Mouse (Mus musculus) WW6 (cell line): ENCODE results near the gene Apoc4.

Source experiments
- DNase-seq: peaks from one replicate; pipeline ENCODE4 v3.0.0-alpha.2; 2013; ENCODE audit warnings: low read depth, low spot score

The Apoc4 gene

DNA sequence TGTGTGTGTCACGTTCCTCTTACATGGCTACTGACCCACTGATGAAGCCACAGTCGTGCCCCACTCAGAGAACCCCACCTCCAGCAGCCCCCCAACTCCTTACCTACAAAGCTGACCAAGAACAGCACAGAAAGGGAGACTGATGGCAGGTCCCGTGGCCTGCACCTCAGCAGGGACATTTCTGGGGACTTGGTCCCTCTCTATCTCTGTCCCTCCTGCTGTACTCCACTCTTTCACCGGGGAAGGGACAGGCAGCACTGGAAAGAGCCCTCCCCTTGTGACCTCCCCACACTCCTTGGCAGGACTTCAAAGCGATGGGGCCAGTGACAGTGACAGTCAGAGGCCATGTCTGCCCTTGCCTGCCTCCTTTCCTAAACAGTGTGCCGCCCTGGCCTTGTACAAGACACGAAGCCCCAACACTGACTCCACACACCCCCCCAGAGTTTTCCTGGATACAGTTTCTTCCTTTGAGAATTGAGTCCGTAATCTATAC is at the start of gene Apoc4, which contains the start of gene Gm44805:
TSS of gene Apoc4 (minus strand) at position 278 of the 493 bp plus-strand sequence.
TSS of gene Gm44805 (minus strand) at position 222 of the 493 bp plus-strand sequence.
- DNase-seq = no peak

DNA sequence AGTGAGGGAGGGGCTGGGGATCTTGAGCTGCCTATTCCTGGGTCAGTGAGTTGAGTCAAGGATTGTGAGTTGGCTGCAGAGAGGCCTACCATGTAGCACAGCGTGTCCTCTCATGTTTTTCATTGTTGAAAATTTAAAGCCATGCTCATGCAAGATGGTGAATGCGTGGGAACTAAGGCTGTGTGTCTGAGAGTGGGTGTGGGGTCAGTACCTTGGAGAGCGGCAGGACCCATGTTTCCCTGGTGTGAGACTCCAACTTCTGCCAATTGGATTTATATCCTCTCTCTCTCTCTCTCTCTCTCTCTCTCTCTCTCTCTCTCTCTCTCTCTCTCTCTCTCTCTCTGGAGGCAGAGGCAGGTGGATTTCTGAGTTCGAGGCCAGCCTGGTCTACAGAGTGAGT is 45.3 kb upstream of the Apoc4 start:
- no peak for DNase-seq

DNA sequence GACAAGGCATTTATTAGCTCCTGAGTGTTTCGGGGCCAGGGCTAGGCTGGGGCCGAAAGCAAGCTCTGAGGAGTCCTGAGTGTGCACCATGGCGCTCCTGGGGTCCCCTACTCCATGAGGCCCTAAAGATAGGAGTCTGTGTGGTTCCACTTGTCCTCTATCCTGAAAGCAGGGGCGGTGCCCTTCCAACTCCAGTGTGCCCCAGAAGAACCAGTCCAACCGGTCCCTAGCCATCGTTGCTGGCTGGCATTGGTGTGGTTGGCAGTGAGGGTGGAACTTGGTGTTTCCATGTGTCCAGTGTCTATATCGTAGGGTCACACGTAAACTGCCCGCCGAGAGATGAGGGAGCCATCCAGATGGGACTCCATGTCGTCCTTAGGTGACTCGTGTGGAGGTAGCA is 42.9 kb upstream of the Apoc4 start:
- no peak for DNase-seq

DNA sequence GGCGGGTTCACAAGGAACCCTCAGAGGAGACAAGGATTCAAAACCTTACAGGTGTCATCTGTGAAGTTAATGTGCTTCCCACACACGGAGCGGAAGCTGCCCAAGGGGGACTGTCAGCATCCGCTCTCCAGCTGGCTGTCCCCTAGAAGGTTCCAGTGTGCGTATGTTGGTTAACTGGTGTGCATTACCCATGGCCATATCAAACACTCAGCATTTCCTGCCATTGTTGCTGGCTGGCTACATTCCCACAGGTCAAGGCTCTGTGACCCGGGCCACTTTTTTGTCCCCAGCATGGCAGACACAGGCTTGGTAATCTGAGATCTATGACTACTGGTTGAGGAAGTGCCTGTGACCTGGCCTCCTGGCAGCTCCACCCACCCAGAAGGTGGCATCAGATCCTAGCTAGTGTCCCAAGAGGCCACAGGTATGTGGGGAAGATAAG is 41.5 kb upstream of the Apoc4 start:
- DNase-seq = no peak

DNA sequence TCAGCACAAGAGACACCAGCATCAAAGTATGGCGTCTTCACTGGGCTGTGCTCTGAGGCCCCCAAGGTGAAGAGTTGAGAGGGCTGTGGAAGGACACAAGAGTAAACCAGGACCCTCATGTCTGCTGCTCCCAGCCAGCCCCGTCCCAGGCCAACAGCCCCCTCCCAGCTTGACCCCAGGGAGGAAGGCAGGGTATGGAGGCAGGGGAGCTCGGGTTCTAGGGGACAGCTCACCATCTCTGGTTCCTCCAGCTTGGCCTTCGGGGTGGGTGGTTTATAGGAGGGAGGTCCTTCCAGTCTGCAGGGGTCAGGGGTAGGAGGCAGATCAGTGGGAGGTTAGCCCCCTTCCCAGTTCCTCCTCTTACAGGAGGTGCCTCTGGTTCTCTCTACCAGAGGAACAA is 37.9 kb upstream of the Apoc4 start:
- no peak for DNase-seq

DNA sequence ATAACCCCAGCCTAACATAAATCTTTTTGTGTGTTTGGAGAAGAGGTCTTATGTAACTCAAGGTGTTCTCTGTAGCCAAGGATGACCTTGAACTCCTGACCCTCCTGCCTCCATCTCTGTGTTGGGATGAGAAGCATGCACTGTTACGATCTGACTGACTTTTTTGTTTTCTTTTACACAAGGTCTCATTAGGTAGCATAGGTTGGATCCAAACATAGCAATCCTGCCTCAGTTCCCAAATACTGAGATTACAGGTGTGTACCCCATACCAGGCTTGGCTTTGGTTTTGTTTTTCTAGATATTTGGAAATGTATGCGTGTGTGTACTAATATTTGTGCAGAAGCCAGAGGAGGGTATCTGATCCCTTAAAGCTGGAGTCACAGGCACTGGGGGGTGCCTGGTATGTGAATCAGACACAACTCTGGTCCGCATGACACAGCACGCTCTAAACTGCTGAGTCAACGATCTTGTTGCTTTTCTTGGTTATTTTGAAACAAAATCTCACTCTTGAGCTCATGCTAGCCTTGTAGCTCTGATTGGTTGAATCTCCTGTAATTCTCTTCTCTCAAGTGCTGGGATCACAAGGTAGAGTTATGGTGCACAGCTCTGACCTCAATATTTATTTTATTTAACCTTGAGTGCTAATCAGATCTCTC is 37.1 kb upstream of the Apoc4 start:
- DNase-seq = no peak

DNA sequence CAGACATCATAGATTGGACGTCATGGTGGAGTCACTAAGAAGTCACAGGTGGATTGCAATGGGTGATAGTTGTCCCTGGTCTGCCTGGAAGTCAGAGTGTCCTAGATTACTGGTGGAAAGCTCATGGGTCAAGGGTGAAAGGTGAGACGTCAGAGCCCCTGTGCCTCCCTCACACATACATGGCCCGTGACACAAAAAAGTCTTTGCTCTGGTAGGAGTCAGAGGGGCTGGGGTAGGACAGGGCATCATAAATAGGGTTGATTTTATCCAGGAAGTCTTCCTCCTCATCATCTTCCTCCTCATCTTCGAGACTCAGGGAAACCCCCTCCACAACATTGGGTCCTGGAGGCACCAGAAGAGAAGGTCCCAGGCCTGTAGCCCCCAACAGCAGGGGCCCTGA is 36.1 kb upstream of the Apoc4 start:
- DNase-seq = no peak

DNA sequence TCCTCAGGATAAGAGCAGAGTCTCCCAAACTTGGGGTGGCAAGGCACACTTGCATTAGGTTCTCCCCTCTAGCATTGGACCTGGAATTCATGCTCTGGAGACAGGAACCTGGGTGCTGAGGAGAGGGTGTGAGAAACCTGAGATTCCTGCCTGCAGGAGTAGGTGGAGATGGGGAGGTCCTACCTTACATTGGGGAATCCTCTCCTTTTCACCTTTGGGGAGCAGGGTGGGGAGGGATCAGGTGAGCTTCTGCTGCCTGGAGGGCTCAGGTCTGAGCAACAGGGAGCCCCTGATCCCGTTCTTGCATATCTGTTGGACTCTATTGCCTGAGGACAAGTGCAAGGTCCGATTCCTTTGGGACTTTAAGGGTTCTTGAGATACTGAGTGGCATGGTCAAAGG is 35.5 kb upstream of the Apoc4 start:
- DNase-seq = no peak

DNA sequence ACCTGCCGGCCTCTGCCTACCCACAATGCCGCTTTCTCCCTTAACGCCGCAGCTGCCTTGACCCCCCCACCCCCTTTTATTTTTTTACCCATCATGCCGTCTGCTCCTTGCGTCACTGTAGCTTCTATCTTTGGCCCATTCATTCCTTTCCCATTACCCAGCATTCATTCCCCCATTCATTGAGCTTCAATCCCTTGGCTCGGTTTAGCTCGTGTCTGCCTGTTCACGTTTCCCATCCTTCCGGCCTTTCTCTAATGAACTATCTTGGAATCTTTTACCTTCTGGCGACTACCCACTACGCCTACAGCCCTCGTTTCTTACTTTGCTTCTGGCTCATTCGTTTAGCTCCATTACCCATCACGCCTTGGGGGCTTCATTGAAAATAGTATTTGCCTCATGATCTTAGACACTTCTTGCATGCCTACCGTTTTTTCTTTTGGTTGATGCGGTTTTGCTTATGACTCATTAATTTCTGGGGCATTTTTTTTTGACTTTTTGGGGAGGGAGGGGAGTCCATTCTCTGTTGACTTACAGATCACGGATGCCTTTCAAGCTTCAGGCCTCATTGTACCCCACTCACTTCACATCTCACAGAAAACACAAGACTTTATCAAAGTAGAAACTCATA is 34.9 kb upstream of the Apoc4 start:
- DNase-seq = no peak

DNA sequence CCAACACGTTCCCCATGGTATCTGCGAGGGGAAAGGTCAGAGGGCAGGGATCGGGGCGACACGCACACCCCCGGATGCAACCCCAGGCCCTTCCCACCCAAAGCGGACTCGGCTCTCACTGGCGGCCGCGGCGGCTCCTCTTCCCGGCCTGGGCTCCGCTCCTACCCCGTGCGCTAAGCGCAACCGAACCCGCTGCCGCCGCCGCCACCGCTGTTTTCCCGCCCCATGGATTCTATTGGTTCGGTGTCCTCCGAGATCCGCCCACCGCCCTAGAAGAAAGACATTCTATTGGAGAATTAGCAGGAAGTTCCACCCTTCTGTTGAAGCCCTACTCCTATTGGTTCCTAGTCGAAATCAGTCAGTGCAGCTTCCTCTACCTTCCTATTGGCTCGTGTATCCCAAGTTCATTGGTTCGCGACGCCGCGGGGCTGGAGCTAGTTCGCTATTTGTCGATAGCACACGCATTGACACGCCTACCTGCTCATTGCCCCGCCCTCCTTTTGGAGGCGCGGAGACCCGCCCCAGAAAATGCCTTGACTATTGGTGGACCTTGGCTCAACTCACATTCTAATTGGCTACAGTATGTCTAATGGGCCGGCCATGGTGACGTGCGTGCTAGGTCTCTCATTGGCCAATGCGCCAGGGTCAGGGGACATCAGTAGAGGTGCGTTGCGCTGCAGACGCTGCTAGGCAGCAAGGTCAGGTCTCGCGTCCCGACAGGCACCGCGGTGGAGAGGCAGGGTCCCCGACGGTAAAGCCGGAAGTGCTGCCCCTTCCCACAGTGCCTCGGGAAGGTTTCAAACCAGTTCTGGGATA is 34.2 kb upstream of the Apoc4 start, which contains the start of gene Tomm40:
TSS of gene Tomm40 (minus strand) at position 200 of the 816 bp plus-strand sequence.
- peak; percentile 99 for DNase-seq

DNA sequence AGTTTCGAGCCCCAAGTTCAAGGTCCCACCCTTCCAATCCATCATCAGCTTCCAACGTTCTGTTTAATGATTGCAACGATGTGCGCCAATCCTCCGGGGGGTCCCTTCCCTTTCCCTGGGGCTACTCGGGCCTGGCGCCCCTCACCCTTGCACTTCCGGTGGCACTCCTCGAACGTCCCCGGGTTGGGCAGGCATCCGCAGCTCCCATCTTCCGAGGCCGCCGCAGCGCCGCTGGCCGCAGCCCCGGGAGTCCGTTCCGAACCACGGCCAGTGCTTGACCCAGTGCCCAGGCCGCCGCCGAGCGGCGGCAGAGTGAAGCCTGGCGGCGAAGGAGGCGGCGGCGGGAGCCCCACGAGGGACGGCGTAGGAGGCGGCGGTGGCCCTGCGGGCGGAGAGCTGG is 33.6 kb upstream of the Apoc4 start:
- DNase-seq = no peak

DNA sequence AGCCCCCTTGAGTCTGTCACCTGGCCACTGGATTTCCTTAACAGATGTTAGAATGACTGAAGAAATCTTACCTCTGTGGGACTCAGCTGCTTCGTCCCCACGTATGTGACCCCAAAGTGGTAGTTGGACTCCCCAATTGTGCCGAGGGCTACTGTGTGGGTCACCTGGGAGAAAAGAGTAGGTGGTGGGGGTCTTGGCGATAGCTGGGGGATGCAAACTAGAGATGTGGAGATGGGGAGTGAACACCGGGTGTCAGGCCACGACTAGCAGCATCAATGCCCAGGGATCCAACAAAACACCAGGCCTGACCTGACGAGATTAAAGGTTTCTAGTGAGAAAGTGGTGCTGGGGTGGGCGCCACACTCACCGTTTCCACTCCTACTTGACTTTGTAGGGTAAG is 32.3 kb upstream of the Apoc4 start:
- no peak for DNase-seq

DNA sequence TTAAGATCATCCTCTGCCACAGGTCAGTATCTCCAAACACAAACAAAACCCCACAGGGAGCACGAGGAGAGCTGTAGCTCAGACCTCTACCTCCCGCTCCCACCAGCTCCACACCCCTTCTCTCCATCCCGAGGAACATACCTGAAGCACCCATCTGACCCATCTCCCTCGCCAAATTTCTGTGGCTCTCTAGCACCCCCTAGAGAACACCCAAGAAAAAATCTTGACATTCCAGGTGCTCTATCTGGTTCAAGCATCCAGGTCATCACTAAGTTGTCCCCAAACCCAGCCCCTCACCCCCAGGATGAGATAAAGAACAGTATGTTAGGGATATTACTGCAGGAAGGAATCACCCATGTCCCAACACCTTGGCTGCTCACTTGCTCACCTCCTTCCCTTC is 31.9 kb upstream of the Apoc4 start:
- no peak for DNase-seq

DNA sequence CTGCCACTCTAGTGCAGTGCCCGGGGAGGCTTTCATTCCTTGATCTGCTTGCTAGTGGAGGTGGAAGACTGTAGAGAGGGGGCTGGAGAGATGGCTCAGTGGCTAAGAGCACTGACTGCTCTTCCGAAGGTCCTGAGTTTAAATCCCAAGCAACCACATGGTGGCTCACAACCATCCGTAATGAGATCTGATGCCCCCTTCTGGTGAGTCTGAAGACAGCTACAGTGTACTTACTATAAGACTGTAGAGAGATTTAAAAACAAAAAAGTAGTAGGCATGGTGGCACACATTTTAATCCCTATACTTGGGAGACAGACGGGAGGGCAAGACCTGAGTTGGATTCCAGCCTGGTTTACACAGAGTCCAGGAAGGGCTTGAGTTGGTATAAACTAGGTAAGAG is 31.1 kb upstream of the Apoc4 start:
- no peak for DNase-seq

DNA sequence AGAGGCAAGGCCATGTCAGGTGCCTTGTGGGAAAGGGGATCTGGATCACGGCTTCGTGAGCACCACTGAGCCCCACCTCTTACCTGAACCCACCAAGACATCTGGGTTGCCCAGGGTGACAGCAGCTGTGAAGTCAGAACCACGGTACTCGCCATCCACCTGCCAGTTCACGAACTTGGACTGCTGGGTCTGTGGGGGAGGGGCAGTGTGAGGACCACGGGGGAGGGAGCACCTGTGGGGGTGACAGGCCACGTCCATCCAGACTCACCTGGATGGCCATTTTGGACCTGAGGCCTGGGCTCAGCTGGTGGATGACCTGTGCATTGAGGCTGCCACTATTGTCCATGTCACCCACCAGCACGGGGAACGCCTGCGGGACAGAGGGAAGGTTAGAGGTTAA is 29.4 kb upstream of the Apoc4 start:
- no peak for DNase-seq

DNA sequence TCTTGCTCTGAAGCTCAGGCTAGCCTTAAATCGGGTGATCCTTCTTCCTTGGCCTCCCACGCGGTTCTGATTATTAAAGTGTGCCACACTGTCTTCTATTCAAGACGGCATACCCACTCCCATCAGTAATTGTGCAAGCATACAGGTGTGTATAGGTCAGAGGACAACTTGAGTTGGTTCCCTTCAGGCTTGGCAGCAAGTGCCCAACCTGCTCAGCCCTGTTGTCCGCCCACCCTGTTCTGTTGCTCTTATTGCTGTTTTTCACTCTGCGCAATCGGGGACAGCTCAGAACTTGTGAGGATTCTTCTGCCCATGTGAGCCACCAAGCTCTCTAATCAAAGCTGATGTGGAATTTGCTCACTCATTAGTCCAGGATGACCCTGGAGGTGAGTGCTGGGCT is 24.0 kb upstream of the Apoc4 start:
- DNase-seq = no peak

DNA sequence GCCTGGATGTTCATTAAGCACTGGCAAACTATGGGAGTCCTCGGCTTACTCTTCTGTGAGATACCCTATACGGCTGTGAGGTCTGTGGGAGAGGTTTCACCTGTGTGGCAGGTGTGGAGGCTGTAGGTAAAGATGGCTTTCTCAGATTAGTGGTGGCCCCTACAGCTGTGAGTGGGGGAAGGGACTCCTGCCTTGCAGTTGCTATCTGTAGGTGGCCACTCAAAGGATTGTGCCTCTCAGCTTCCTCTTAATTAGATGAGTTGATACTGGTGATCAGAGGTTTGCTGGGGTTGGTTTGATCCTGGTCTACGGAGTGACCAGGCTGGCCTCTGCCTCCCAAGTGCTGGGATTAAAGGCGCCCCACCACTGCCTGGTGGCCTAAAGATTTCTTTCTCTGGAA is 23.2 kb upstream of the Apoc4 start:
- no peak for DNase-seq

DNA sequence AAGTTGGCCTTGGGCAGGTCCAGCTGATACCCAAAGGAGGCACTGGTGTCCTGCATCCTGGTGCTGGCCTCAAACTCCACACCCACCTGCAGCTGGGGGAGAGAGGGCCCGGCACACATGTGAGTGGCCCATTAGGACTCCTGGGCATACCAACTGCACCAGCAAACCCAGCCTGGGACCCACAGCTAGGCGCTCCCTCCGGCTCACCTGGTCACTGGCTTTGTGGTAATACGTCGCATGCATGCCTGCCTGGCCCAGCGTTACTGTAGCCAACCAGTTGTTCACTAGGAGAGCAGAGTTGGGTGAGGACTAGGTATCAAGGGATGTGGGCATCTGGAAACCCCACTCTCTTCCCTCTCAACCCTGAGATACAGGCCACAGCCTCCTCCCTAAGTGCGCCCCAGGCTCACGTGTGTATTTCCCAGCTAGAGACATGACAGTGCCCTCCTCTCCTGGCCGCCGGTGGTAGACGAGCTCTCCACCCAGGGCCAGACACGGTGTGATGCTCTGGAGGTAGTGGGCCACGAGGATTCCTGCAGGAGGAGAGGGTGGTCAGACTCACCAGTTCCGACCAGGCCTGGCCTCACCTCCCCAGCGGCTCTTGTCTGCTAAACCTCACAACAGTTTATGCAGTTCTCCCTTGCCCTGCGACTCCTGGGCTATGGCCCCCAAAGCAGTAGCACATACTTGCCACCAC is 21.7 kb upstream of the Apoc4 start:
- DNase-seq = no peak

DNA sequence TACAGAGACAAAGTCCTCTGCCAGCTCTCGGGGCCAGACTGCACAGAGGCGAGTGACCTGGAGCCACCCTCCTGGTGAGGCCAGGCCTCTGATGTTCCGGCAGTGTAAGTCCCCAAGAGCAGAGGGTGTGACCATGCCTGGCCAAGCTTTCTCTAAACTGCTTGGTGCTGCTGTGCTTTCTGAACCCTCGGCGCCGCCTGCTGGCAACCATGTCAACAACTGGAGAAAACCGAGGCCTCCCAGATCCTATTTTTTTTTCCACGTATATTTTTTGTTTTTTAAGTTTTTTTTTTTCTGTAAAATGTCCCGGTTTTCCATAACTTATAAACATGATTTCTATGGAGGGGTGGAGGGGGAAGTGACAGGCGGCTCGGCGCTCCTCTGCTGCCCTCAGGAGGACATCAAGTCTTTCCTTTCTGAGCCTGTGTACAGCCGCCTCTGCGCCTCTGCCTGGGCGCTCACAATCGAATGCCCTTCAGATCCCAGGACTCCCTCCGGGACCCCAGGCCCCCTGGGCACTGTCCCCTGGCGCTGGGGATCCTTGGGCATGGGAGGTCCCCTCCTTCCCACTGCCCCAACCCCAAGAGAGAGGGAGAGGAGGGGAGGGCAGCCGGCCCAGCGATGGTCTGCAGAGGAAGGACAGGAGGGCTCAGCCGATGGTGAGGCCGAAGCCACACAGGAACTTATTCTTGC is 19.9 kb upstream of the Apoc4 start:
- no peak for DNase-seq

DNA sequence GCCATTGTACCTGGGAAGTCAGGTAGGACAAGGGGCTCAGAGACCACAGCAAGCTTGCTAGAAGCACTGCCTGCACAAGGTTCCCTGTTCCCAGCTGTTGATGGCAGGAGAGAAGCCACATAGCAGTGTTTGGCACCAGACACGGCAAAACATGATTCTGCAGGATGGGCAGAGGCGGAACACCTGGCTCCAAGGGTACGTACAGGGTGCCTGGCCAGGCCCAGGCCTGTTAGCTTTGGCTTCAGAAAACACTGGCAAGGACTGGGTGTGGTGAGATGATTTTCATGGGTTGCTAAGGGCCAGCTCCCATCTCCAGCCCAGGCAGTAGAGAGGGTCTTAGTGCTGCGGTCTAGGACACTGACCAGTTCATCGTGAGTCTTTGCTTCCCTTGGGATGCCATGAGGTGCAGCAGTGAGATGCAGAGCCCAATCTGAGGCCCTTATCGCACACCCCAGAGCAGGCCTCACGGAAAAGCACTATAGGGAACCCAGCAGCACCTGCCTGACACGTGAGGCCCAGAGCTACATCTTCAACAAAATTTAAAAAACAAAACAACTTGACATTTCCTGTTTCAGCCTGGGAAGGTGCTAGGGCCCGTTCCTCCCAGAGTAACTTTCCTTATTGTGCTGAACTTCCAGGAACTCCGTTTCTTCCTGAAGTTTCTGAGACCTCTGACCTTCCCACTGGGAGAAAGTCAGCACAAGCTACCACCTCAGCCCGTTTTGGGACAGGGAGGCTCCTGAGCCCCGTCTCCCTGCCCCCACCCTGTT is 19.2 kb upstream of the Apoc4 start:
- no peak for DNase-seq

DNA sequence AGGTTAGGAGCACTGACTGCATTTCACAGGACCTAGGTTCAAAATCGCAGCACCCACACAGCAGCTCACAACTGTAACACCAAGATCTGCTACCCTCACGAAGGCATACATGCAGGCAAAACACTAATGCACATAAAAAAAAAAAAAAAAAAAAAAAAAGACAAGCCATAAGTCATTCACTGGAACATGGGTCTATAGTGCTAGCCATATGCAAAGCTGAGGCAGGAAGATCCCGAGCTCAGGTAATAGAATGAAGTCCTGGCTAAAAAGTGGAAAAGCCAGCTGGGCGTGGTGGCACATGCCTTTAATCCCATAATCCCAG is 18.5 kb upstream of the Apoc4 start:
- no peak for DNase-seq
